Mouse (Mus musculus) CH12.LX (cell line): ENCODE data around the gene Sgip1.

Source experiments
- EP300 ChIP-seq: IDR thresholded peaks from 2 replicates; pipeline ENCODE4 v1.6.1; 2011; ENCODE audit warnings: low read length, improper control_type of control experiment
- MEF2A ChIP-seq: IDR thresholded peaks from 2 replicates; pipeline ENCODE4 v1.6.1; 2014; ENCODE audit warnings: low read depth, mild to moderate bottlenecking, inconsistent platforms, low read length, improper control_type of control experiment, borderline replicate concordance
- POLR2A ChIP-seq: IDR thresholded peaks from 2 replicates; pipeline ENCODE4 v1.6.1; 2011; ENCODE audit warnings: low read depth, mild to moderate bottlenecking, improper control_type of control experiment, low read length
- SMC3 ChIP-seq: IDR thresholded peaks from 2 replicates; pipeline ENCODE4 v1.6.1; 2011; ENCODE audit warnings: low read depth, low read length, improper control_type of control experiment

- TF ChIP-seq POLR2A (no peak), EP300 (peak; percentile 71), SMC3 (no peak), MEF2A (peak; percentile 87)
Measured at GRCm38 (mm10) chr4:102971159-102971558, 230.1 kb downstream of the Sgip1 start.
